Mouse (Mus musculus) forebrain, embryonic 14.5 days (tissue): Measurements from ENCODE around the gene Oprd1. TPM values are rescaled to one million over a fixed set of nuclear protein-coding genes. Genes with fewer than 3 reads are reported as not detected.

Source experiments
- ATAC-seq: fragments of 200-750 bp; cut with Nextera tagmentation; 2 replicates; pipeline ENCODE4 v1.8.0; 2017; ENCODE audit warnings: mild to moderate bottlenecking, moderate library complexity
- DNase-seq: peaks from one replicate; pipeline ENCODE4 v3.0.0-alpha.2; 2015; ENCODE audit warnings: low spot score
- H3K27ac ChIP-seq: fragments of 300-500 bp; sonication (generic); 2 replicates; pipeline ENCODE4 v1.5.1; 2014; ENCODE audit warnings: low read depth, mild to moderate bottlenecking, control low read depth, low read length, moderate library complexity
- H3K27me3 ChIP-seq: fragments of 300-500 bp; sonication (generic); replicated peaks from 2 replicates; pipeline ENCODE4 v1.6.1; 2014; ENCODE audit warnings: low read length, control low read depth, mixed read lengths; ENCODE audit not compliant: control insufficient read depth, insufficient read depth
- H3K36me3 ChIP-seq: fragments of 300-500 bp; sonication (generic); 2 replicates; pipeline ENCODE4 v1.6.1; 2014; ENCODE audit warnings: low read length, control low read depth; ENCODE audit not compliant: control insufficient read depth, insufficient read depth
- H3K4me1 ChIP-seq: fragments of 300-500 bp; sonication (generic); 2 replicates; pipeline ENCODE4 v1.6.1; 2014; ENCODE audit warnings: antibody characterized with exemption, low read length, control low read depth; ENCODE audit not compliant: control insufficient read depth, insufficient read depth
- H3K4me2 ChIP-seq: fragments of 300-500 bp; sonication (generic); 2 replicates; pipeline ENCODE4 v1.6.1; 2014; ENCODE audit warnings: mild to moderate bottlenecking, control low read depth, low read length
- H3K4me3 ChIP-seq: fragments of 300-500 bp; sonication (generic); 2 replicates; pipeline ENCODE4 v1.5.1; 2014; ENCODE audit warnings: low read depth, low read length, control low read depth
- H3K9ac ChIP-seq: fragments of 300-500 bp; sonication (generic); 2 replicates; pipeline ENCODE4 v1.6.1; 2014; ENCODE audit warnings: mild to moderate bottlenecking, low read length, control low read depth, moderate library complexity
- H3K9me3 ChIP-seq: fragments of 300-500 bp; sonication (generic); replicated peaks from 2 replicates; pipeline ENCODE4 v1.6.1; 2016; ENCODE audit warnings: low read length, control low read depth, mixed read lengths; ENCODE audit not compliant: control insufficient read depth
- WGBS: fragments of 180-500 bp; shearing (Covaris S2); extraction: QIAGEN DNeasy Blood & Tissue Kit; methylation state at CpG from one replicate; pipeline ENCODE4 v1.1.7; 2014; 5-methylcytosine and 5-hydroxymethylcytosine counted together
- polyA plus RNA-seq: library from polyadenylated mRNA; unstranded; fragments of >200 nt; fragmentation: Nextera tagmentation; extraction: Ambion mirVana; gene quantifications from 2 replicates; pipeline ENCODE4 v1.2.1, GENCODE M21; 2014

Oprd1 gene
- polyA plus RNA-seq, 1 experiment from 2014 or later: 0.05 TPM

DNA sequence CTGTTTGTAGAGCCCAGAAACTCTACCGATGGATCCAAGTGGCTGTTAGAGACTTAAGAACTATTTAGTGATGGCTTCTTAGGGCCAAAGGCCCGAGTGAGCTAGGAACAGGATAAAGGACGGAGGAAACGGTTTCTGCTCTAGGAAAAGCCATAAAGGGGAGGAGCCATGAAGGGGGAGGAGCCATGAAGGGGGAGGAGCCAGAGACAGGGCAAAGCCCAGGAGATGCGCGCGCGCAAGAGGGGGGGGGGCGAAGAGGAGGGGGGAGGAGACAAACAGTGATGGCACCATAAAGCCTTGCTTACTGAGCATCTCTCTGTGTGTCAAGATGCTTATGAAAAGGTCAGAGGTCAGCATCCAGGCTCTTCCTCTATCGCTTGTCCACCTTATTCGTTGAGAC is 13.6 kb downstream of the Oprd1 start:
- peak overlapping the region; percentile 86; the same call in 1 of the 2 replicates for H3K27ac ChIP-seq
- no peak overlapping the region for H3K4me2 ChIP-seq
- H3K4me1 ChIP-seq: peaks cover 13% of the 10 kb centered on the region; the same call in 1 of the 2 replicates
- 85% methylated on average over 11 of the region's 11 CpGs for WGBS
- H3K27me3 ChIP-seq: no peaks in the 10 kb centered on the region
- no peak for ATAC-seq
- H3K9ac ChIP-seq: no peak overlapping the region
- DNase-seq: no peak
- H3K36me3 ChIP-seq: no peaks in the 10 kb centered on the region
- H3K9me3 ChIP-seq: no peaks in the 10 kb centered on the region
- H3K4me3 ChIP-seq: no peak overlapping the region

DNA sequence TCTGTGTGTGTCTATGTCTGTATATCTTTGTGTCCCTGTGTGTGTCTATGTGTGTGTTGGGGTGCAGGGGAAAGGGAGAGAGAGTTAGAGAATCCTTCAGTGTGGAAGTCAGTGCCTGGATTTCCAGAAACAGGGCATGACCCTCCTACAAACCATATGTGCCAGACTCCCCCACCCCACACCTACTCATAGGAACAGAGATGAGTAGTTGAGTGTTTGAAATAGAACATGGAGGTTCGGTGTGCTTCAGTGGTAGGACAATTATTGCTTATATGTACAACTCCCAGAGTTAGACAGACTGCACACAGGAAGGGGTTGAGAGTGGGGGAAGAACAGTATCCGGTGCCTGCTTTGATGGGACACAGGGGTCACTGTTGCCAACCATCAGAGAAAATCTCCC is 14.2 kb downstream of the Oprd1 start:
- H3K27ac ChIP-seq: peak overlapping the region; percentile 86; the same call in 1 of the 2 replicates
- no peaks in the 10 kb centered on the region for H3K27me3 ChIP-seq
- no peaks in the 10 kb centered on the region for H3K36me3 ChIP-seq
- DNase-seq (no peak), ATAC-seq (no peak)
- H3K4me1 ChIP-seq: peaks cover 13% of the 10 kb centered on the region; the same call in 1 of the 2 replicates
- 88% methylated on average over 2 of the region's 2 CpGs for WGBS
- no peaks in the 10 kb centered on the region for H3K9me3 ChIP-seq
- H3K4me2 ChIP-seq: no peak overlapping the region
- H3K4me3 ChIP-seq: no peak overlapping the region
- H3K9ac ChIP-seq: no peak overlapping the region

DNA sequence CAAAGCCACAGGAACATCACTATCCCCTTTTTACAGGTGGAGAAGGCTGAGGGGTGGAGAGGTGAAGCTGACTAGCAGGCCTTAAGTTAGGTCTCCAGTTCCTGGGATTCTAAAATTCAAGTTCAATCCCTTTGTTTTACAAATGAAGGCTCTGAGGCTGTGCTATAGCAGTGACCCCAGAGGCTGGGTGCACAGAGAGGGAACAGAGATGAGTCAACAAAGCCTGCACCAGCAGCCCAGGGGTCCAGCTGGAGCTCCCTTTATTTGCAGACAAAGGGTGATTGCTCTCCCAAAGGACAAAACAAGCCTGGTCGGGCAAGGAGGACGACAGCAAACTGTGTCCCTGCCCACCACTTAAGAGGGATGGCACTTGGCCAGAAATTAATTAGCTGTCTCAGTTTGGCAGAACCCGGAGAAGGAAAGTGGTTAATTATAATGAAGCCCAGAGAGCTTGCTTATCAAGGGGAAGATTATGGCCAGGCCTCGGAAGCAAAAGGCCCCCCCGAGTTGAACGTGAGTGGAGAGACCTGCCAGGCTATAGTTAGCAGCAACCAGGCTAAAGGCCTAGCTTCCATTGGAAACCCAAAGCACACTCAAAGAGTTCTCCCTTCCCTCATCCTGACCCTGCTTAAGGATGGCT is 15.2 kb downstream of the Oprd1 start:
- Histone ChIP-seq H3K4me1 (peaks cover 13% of the 10 kb centered on the region; the same call in 1 of the 2 replicates), H3K4me3 (no peak overlapping the region), H3K9me3 (no peaks in the 10 kb centered on the region), H3K27ac (peak overlapping the region; percentile 86), H3K36me3 (no peaks in the 10 kb centered on the region), H3K9ac (peak overlapping the region; percentile 13; the same call in 1 of the 2 replicates), H3K4me2 (no peak overlapping the region), H3K27me3 (no peaks in the 10 kb centered on the region)
- ATAC-seq (peak; percentile 93), DNase-seq (peak; percentile 95)
- 4% methylated on average over 6 of the region's 6 CpGs for WGBS

DNA sequence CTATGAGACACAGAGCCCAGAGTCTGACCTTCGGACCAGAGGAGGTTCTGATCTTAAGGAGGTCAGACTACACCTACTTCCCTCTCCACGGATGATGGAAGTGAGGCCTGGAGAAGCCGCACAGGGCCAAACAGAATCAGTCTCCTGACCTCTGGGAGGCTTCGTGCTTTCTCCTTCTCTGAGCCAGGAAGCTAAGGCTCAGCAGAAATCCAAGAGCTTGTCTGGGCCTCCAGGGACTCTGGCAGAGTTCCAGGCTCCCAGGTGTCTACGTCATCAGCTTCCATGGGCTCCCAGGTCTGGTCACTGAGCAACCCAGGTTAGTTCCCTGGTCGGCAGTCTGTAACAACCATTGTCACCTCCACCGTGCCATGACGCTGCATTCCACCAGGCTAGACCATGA is 17.2 kb downstream of the Oprd1 start:
- Histone ChIP-seq H3K4me3 (no peak overlapping the region), H3K27me3 (no peaks in the 10 kb centered on the region), H3K4me2 (no peak overlapping the region), H3K27ac (no peak overlapping the region), H3K36me3 (no peaks in the 10 kb centered on the region), H3K9ac (no peak overlapping the region), H3K4me1 (peaks cover 13% of the 10 kb centered on the region; the same call in 1 of the 2 replicates), H3K9me3 (no peaks in the 10 kb centered on the region)
- no peak for DNase-seq
- 94% methylated on average over 8 of the region's 8 CpGs for WGBS
- ATAC-seq: no peak

DNA sequence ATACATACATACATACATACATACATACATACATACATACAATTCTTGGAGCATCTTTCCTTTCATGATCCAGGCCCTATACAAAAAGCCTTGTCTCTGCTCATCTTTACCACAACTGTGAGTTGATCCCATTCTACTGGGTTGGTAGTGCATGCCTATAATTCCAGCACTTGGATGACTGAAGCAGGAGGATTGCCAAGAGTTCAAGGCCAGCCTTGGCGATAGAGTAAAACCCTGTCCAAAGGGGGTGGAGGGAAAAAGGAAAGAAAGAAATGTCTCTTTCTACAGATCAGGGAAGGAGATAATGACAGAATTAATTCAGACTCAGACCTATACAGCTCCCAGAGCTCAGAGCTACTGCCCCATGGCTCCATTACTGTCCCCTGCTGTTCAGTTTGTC is 21.1 kb downstream of the Oprd1 start:
- Histone ChIP-seq H3K36me3 (no peaks in the 10 kb centered on the region), H3K4me3 (no peak overlapping the region), H3K9ac (no peak overlapping the region), H3K27ac (no peak overlapping the region), H3K4me1 (no peaks in the 10 kb centered on the region), H3K4me2 (no peak overlapping the region), H3K9me3 (no peaks in the 10 kb centered on the region), H3K27me3 (no peaks in the 10 kb centered on the region)
- DNase-seq (no peak), ATAC-seq (no peak)
- whole genome bisulfite sequencing: 77% methylated on average over 1 of the region's 1 CpGs

DNA sequence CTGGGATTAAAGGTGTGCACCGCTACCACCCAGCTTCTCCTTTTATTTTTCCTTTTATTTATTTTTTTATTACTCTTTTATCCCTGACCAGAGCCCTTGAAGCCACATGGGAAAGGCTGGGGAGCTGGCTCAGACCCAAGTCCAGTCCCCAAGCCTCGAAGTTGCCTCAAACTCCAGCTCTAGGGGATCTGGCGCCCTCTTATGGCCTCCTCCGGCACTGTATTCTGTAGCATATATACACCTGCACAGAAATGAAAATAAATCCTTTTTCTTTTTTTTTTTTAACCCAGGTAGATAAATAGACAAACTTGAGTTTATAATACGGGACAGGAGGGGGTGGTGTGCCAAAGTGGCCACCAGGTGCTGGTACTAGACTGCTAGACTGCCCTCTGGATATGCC is 22.6 kb downstream of the Oprd1 start:
- no peaks in the 10 kb centered on the region for H3K4me1 ChIP-seq
- H3K27me3 ChIP-seq: no peaks in the 10 kb centered on the region
- H3K4me2 ChIP-seq: no peak overlapping the region
- DNase-seq: no peak
- no peak overlapping the region for H3K9ac ChIP-seq
- H3K4me3 ChIP-seq: no peak overlapping the region
- H3K36me3 ChIP-seq: no peaks in the 10 kb centered on the region
- WGBS: 82% methylated on average over 5 of the region's 5 CpGs
- no peak for ATAC-seq
- no peak overlapping the region for H3K27ac ChIP-seq
- H3K9me3 ChIP-seq: no peaks in the 10 kb centered on the region

DNA sequence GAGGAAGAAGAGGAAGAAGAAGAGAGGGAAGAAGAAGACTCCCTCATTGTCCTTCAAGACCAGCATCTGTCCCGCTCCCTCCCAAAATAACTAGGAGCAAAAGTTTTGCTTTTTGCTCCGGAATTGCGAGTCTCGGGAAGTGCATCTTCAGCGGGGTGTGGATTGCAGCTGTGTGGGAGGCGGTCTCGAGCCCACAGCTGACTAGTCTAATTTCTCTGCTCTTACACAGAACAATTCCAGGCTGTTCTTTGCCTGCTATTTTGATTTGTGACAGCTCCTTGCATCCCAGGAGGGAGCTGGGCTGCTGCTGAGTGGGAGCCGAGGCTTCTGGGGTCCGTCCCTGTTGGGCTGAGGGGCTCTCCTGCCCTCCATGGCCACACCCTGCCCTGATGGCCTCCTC is 24.7 kb downstream of the Oprd1 start:
- no peaks in the 10 kb centered on the region for H3K36me3 ChIP-seq
- 75% methylated on average over 9 of the region's 9 CpGs for WGBS
- no peak for ATAC-seq
- no peaks in the 10 kb centered on the region for H3K27me3 ChIP-seq
- no peak for DNase-seq
- H3K4me2 ChIP-seq: no peak overlapping the region
- H3K9me3 ChIP-seq: no peaks in the 10 kb centered on the region
- no peak overlapping the region for H3K4me3 ChIP-seq
- H3K4me1 ChIP-seq: no peaks in the 10 kb centered on the region
- no peak overlapping the region for H3K9ac ChIP-seq
- no peak overlapping the region for H3K27ac ChIP-seq

DNA sequence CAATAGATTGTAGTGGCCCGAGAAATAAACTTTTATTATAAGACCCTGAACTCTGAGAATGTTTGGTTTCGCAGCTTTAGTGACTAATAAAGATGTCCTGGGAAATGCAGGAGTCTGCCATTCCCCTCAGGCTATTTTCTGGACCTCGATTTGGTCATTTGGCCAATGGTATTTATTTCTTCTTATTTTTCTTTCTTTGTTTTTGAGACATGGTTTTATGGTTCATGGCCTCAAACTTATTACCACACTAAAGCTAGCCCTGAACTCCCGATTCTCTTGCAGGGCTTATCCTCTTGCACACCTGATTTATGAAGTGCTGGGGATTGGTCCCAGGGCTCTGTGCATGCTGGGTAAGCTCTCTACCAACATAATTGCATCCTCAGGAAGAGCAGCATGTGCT is 28.0 kb downstream of the Oprd1 start:
- H3K4me1 ChIP-seq: no peaks in the 10 kb centered on the region; the same call in 1 of the 2 replicates
- no peaks in the 10 kb centered on the region for H3K27me3 ChIP-seq
- no peak for ATAC-seq
- no peak for DNase-seq
- no peaks in the 10 kb centered on the region for H3K36me3 ChIP-seq
- H3K27ac ChIP-seq: no peak overlapping the region
- no peak overlapping the region for H3K9ac ChIP-seq
- no peak overlapping the region for H3K4me2 ChIP-seq
- WGBS: 89% methylated on average over 4 of the region's 4 CpGs
- no peaks in the 10 kb centered on the region for H3K9me3 ChIP-seq
- H3K4me3 ChIP-seq: no peak overlapping the region

DNA sequence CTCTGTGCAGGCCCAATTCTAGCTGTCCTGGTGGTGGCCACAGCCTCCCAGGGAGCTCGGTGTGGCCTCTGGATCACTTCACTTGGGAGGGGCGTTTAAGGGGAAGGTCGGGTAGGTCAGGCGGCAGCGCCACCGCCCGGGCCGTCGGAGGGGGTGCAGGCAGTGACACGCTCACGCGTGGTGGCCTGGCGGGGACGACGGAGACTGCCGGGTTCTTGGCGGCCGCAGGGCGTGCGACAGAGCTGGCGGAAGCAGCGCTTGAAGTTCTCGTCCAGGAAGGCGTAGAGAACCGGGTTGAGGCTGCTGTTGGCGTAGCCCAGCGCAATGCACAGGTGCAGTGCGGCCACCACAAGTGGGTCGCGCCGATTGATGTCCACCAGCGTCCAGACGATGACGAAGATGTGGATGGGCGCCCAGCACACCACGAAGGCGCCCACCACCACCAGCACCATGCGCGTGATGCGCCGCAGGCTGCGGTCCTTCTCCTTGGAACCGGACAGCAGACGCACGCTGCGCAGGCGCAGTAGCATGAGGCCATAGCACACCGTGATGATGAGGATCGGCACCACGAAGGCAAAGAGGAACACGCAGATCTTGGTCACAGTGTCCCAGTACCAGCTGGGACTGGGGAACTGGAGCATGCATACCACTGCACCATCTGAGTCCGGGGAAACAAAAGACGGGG is 30.7 kb downstream of the Oprd1 start:
- Histone ChIP-seq H3K9ac (peak overlapping the region; percentile 43; the same call in 1 of the 2 replicates), H3K27ac (no peak overlapping the region), H3K4me2 (peak overlapping the region; percentile 51), H3K9me3 (no peaks in the 10 kb centered on the region), H3K4me1 (no peaks in the 10 kb centered on the region; the same call in 1 of the 2 replicates), H3K36me3 (no peaks in the 10 kb centered on the region), H3K27me3 (no peaks in the 10 kb centered on the region), H3K4me3 (peak overlapping the region; percentile 28)
- DNase-seq (peak; percentile 28), ATAC-seq (no peak)
- WGBS: 51% methylated on average over 53 of the region's 53 CpGs
